In genomic region chr4:149891172-149891960, GRCm38 (mm10) we compare ENCODE assay signal across 14 mouse cellular contexts.
DNase-seq lines count a peak whose midpoint lies in the region; ATAC-seq lines count a peak whose summit lies in the region.
"Had no signal": no experiment of that assay in that cellular context is flagged by ENCODE, and none has a peak within 500 bp of the region (broad histone marks: within the 10 kb centered on the region; RNA-seq: fewer than 3 reads in every experiment).

No protein-coding gene starts in this region.

- no peak for ATAC-seq in heart, embryonic 15.5 days (replicated peaks; ENCODE audit: insufficient number of reproducible peaks, insufficient read depth, low FRiP score, low read depth)
- no peak for ATAC-seq in lung, embryonic 16.5 days (ENCODE audit: low read depth)
- ATAC-seq in intestine, embryonic 16.5 days, result no peak
- ATAC-seq in stomach, embryonic 16.5 days (ENCODE audit: insufficient read depth, low FRiP score), result no peak
- ATAC-seq: activated CD4-positive, CD25-positive, alpha-beta regulatory T cell, adult 4 months had no signal

- H3K27me3 ChIP-seq in heart, embryonic 15.5 days, result no peaks in the 10 kb centered on the region
- no peaks in the 10 kb centered on the region for H3K27me3 ChIP-seq in lung, embryonic 16.5 days (ENCODE audit: control insufficient read depth, insufficient read depth, low read depth, low read length)
- H3K27me3 ChIP-seq in intestine, embryonic 16.5 days (replicated peaks; ENCODE audit: control insufficient read depth, insufficient read depth, low read length), result no peaks in the 10 kb centered on the region
- no peaks in the 10 kb centered on the region for H3K27me3 ChIP-seq in stomach, embryonic 16.5 days (ENCODE audit: control insufficient read depth, insufficient read depth, low read length)
- H3K27me3 ChIP-seq: forebrain, embryonic 12.5 days; neural tube, embryonic 13.5 days had no signal

- no peaks in the 10 kb centered on the region for H3K9me3 ChIP-seq in heart, embryonic 15.5 days (replicated peaks)
- H3K9me3 ChIP-seq in lung, embryonic 16.5 days (ENCODE audit: control insufficient read depth, low read length), result no peaks in the 10 kb centered on the region
- no peaks in the 10 kb centered on the region for H3K9me3 ChIP-seq in intestine, embryonic 16.5 days (ENCODE audit: control insufficient read depth, low read length)
- no peaks in the 10 kb centered on the region for H3K9me3 ChIP-seq in stomach, embryonic 16.5 days (replicated peaks; ENCODE audit: control insufficient read depth, low read length)
- H3K9me3 ChIP-seq: forebrain, embryonic 12.5 days; neural tube, embryonic 13.5 days had no signal

- no peaks in the 10 kb centered on the region for H3K36me3 ChIP-seq in heart, embryonic 15.5 days
- no peaks in the 10 kb centered on the region for H3K36me3 ChIP-seq in lung, embryonic 16.5 days (ENCODE audit: control insufficient read depth, insufficient read depth, low read length)
- no peaks in the 10 kb centered on the region for H3K36me3 ChIP-seq in intestine, embryonic 16.5 days (ENCODE audit: control insufficient read depth, insufficient read depth, low read length)
- H3K36me3 ChIP-seq in stomach, embryonic 16.5 days (ENCODE audit: control insufficient read depth, insufficient read depth, low read length), result no peaks in the 10 kb centered on the region
- H3K36me3 ChIP-seq: forebrain, embryonic 12.5 days; neural tube, embryonic 13.5 days had no signal

- DNase-seq in heart, postnatal 4 days, result no peak
- DNase-seq in lung, adult 18-20 months, result no peak
- no peak for DNase-seq in cerebellum, postnatal 36 days
- DNase-seq: cerebellum, adult 11-12 months; midbrain, embryonic 14.5 days; thymus, postnatal 25 days had no signal

- 90% methylated on average over 5 of the region's 5 CpGs for WGBS in heart, embryonic 15.5 days
- WGBS in lung, embryonic 16.5 days, result 90% methylated on average over 5 of the region's 5 CpGs
- 90% methylated on average over 5 of the region's 5 CpGs for WGBS in intestine, embryonic 16.5 days
- WGBS in stomach, embryonic 16.5 days, result 90% methylated on average over 5 of the region's 5 CpGs

- no peak overlapping the region for H3K4me3 ChIP-seq in heart, embryonic 15.5 days
- no peak overlapping the region for H3K4me3 ChIP-seq in lung, embryonic 16.5 days (ENCODE audit: low read length)
- no peak overlapping the region for H3K4me3 ChIP-seq in intestine, embryonic 16.5 days (ENCODE audit: low read length)
- no peak overlapping the region for H3K4me3 ChIP-seq in stomach, embryonic 16.5 days (replicated peaks; ENCODE audit: low read length)
- H3K4me3 ChIP-seq: forebrain, embryonic 12.5 days; neural tube, embryonic 13.5 days had no signal

- no peak overlapping the region for H3K4me2 ChIP-seq in heart, embryonic 15.5 days
- H3K4me2 ChIP-seq in lung, embryonic 16.5 days (ENCODE audit: low read depth, low read length), result no peak overlapping the region
- no peak overlapping the region for H3K4me2 ChIP-seq in intestine, embryonic 16.5 days (ENCODE audit: low read depth, low read length)
- no peak overlapping the region for H3K4me2 ChIP-seq in stomach, embryonic 16.5 days (ENCODE audit: low read depth, low read length)
- H3K4me2 ChIP-seq: forebrain, embryonic 12.5 days; neural tube, embryonic 13.5 days had no signal

- H3K4me1 ChIP-seq in heart, embryonic 15.5 days (replicated peaks), result peaks cover 54% of the 10 kb centered on the region
- peaks cover 36% of the 10 kb centered on the region for H3K4me1 ChIP-seq in lung, embryonic 16.5 days (replicated peaks; ENCODE audit: control insufficient read depth, insufficient read depth, low read length)
- peaks cover 63% of the 10 kb centered on the region for H3K4me1 ChIP-seq in intestine, embryonic 16.5 days (ENCODE audit: control insufficient read depth, insufficient read depth, low read length)
- H3K4me1 ChIP-seq in stomach, embryonic 16.5 days (ENCODE audit: control insufficient read depth, insufficient read depth, low read length), result peaks cover 61% of the 10 kb centered on the region

- H3K9ac ChIP-seq in heart, embryonic 15.5 days, result no peak overlapping the region
- no peak overlapping the region for H3K9ac ChIP-seq in lung, embryonic 16.5 days (ENCODE audit: low read length)
- no peak overlapping the region for H3K9ac ChIP-seq in intestine, embryonic 16.5 days (ENCODE audit: low read depth, low read length)
- H3K9ac ChIP-seq in stomach, embryonic 16.5 days (ENCODE audit: low read length), result no peak overlapping the region
- H3K9ac ChIP-seq: forebrain, embryonic 12.5 days; neural tube, embryonic 13.5 days had no signal

- H3K27ac ChIP-seq in heart, embryonic 15.5 days, result peak overlapping the region; percentile 71; the same call in 1 of the 2 replicates
- H3K27ac ChIP-seq in lung, embryonic 16.5 days (ENCODE audit: low read length), result peak overlapping the region; percentile 27; the same call in 1 of the 2 replicates
- peak overlapping the region; percentile 71 for H3K27ac ChIP-seq in intestine, embryonic 16.5 days (ENCODE audit: low read length)
- peak overlapping the region; percentile 90 for H3K27ac ChIP-seq in stomach, embryonic 16.5 days (ENCODE audit: low read length)
- H3K27ac ChIP-seq: forebrain, embryonic 12.5 days; macrophage had no signal

Comparison
In these comparisons a context has a peak if more than half of its experiments do, and no peak if none do; other contexts are left out.
1. H3K27ac ChIP-seq: peak in every context shown above with its lines; median percentile 90 in stomach, embryonic 16.5 days; 71 in heart, embryonic 15.5 days; 71 in intestine, embryonic 16.5 days; 27 in lung, embryonic 16.5 days.